Mouse (Mus musculus) liver, adult 2 months (tissue): Measurements from ENCODE around the gene Zyx. TPM values are rescaled to one million over a fixed set of nuclear protein-coding genes. Genes with fewer than 3 reads are reported as not detected.

Experiments used
- DNase-seq: peaks from one replicate; pipeline ENCODE4 v3.0.0-alpha.2; 2011; ENCODE audit warnings: low read depth, low spot score; ENCODE audit errors: extremely low read depth
- H3K27ac ChIP-seq: fragments of 200-500 bp; replicated peaks from 2 replicates; pipeline ENCODE4 v1.5.1; 2012; ENCODE audit warnings: low read depth, mild to moderate bottlenecking, control low read depth, inconsistent platforms, low read length; ENCODE audit not compliant: insufficient read depth
- H3K27me3 ChIP-seq: fragments of 200-500 bp; 2 replicates; pipeline ENCODE4 v1.6.1; 2012; ENCODE audit warnings: mild to moderate bottlenecking, moderate library complexity, low read length, inconsistent platforms; ENCODE audit not compliant: control insufficient read depth, insufficient read depth
- H3K36me3 ChIP-seq: fragments of 200-500 bp; 2 replicates; pipeline ENCODE4 v1.6.1; 2012; ENCODE audit warnings: low read length, inconsistent platforms; ENCODE audit not compliant: control insufficient read depth, insufficient read depth
- H3K4me1 ChIP-seq: fragments of 200-500 bp; 2 replicates; pipeline ENCODE4 v1.6.1; 2011; ENCODE audit warnings: low read length; ENCODE audit not compliant: control insufficient read depth, insufficient read depth
- H3K4me3 ChIP-seq: fragments of 200-500 bp; 2 replicates; pipeline ENCODE4 v1.5.1; 2011; ENCODE audit warnings: low read depth, mild to moderate bottlenecking, control low read depth, low read length, moderate library complexity; ENCODE audit not compliant: insufficient read depth
- H3K79me2 ChIP-seq: fragments of 200-500 bp; 2 replicates; pipeline ENCODE4 v1.6.1; 2012; ENCODE audit warnings: inconsistent platforms, mild to moderate bottlenecking, low read length, moderate library complexity; ENCODE audit not compliant: control insufficient read depth, insufficient read depth
- H3K9ac ChIP-seq: fragments of 200-500 bp; 2 replicates; pipeline ENCODE4 v1.6.1; 2012; ENCODE audit warnings: low read depth, mild to moderate bottlenecking, control low read depth, inconsistent platforms, low read length
- CTCF ChIP-seq: fragments of 200-500 bp; IDR thresholded peaks from 2 replicates; pipeline ENCODE4 v1.5.1; 2011; ENCODE audit warnings: low read depth, low read length, control low read depth
- POLR2A ChIP-seq: fragments of 200-500 bp; IDR thresholded peaks from 2 replicates; pipeline ENCODE4 v1.6.1; 2011; ENCODE audit warnings: low read length, control low read depth; ENCODE audit not compliant: insufficient read depth; ENCODE audit errors: extremely low read depth
- whole genome bisulfite sequencing: fragments of 180-500 bp; shearing (Covaris S2); methylation state at CpG from one replicate; pipeline ENCODE4 v1.1.7; 2018; 5-methylcytosine and 5-hydroxymethylcytosine counted together
- polyA plus RNA-seq: library from polyadenylated mRNA; depleted of rRNA; stranded (reverse); fragments of >200 nt; gene quantifications from 2 replicates; pipeline ENCODE4 v1.2.3, GENCODE M21; 2012
- total RNA-seq: library from RNA; depleted of rRNA; stranded (reverse); fragments of >200 nt; gene quantifications from 2 replicates; pipeline ENCODE4 v1.2.3, GENCODE M21; 2014

The Zyx gene
- total and polyA plus RNA-seq, 2 experiments = 6.4 to 49.8 TPM

GRCm38 (mm10) chr6:42376504-42377019, 27.1 kb downstream of the Zyx start:
- Histone ChIP-seq H3K9ac (no peak overlapping the region), H3K27me3 (no peaks in the 10 kb centered on the region), H3K4me1 (peaks cover 11% of the 10 kb centered on the region), H3K36me3 (no peaks in the 10 kb centered on the region), H3K27ac (no peak overlapping the region; the same call in 1 of the 2 replicates), H3K79me2 (peaks cover 7% of the 10 kb centered on the region; the same call in 1 of the 2 replicates), H3K4me3 (no peak overlapping the region)
- TF ChIP-seq POLR2A (no peak), CTCF (no peak)
- WGBS = 83% methylated on average over 6 of the region's 6 CpGs
- no peak for DNase-seq

- Histone ChIP-seq H3K27ac (no peak overlapping the region), H3K36me3 (no peaks in the 10 kb centered on the region), H3K79me2 (peaks cover 4% of the 10 kb centered on the region; the same call in 1 of the 2 replicates), H3K9ac (no peak overlapping the region), H3K4me3 (no peak overlapping the region), H3K4me1 (peaks cover 9% of the 10 kb centered on the region), H3K27me3 (no peaks in the 10 kb centered on the region)
- 89% methylated on average over 5 of the region's 5 CpGs for WGBS
- DNase-seq = no peak
- TF ChIP-seq POLR2A = no peak
- TF ChIP-seq CTCF = no peak
Observed at GRCm38 (mm10) chr6:42377280-42377679, 27.9 kb downstream of the Zyx start.

GRCm38 (mm10) chr6:42379551-42379950, 30.1 kb downstream of the Zyx start:
- WGBS = 83% methylated on average over 3 of the region's 3 CpGs
- H3K4me3 ChIP-seq = no peak overlapping the region
- H3K27me3 ChIP-seq = no peaks in the 10 kb centered on the region
- no peaks in the 10 kb centered on the region for H3K36me3 ChIP-seq
- H3K4me1 ChIP-seq = peaks cover 5% of the 10 kb centered on the region
- TF ChIP-seq CTCF = no peak
- TF ChIP-seq POLR2A = no peak
- no peak for DNase-seq
- H3K9ac ChIP-seq = no peak overlapping the region
- H3K27ac ChIP-seq = no peak overlapping the region
- no peaks in the 10 kb centered on the region for H3K79me2 ChIP-seq

GRCm38 (mm10) chr6:42380416-42381144, 31.1 kb downstream of the Zyx start:
- H3K9ac ChIP-seq = no peak overlapping the region
- WGBS = 43% methylated on average over 8 of the region's 8 CpGs
- no peak overlapping the region for H3K4me3 ChIP-seq
- H3K27ac ChIP-seq = no peak overlapping the region
- no peaks in the 10 kb centered on the region for H3K36me3 ChIP-seq
- H3K79me2 ChIP-seq = no peaks in the 10 kb centered on the region
- peaks cover 5% of the 10 kb centered on the region for H3K4me1 ChIP-seq
- TF ChIP-seq CTCF = peak; percentile 58; the same call in 1 of the 2 replicates
- TF ChIP-seq POLR2A = no peak
- peak; percentile 41 for DNase-seq
- H3K27me3 ChIP-seq = no peaks in the 10 kb centered on the region

GRCm38 (mm10) chr6:42381221-42381620, 31.8 kb downstream of the Zyx start:
- no peak overlapping the region for H3K9ac ChIP-seq
- TF ChIP-seq CTCF (no peak), POLR2A (no peak)
- H3K4me1 ChIP-seq = peaks cover 5% of the 10 kb centered on the region
- no peaks in the 10 kb centered on the region for H3K36me3 ChIP-seq
- DNase-seq = no peak
- no peaks in the 10 kb centered on the region for H3K79me2 ChIP-seq
- no peak overlapping the region for H3K27ac ChIP-seq
- no peak overlapping the region for H3K4me3 ChIP-seq
- H3K27me3 ChIP-seq = no peaks in the 10 kb centered on the region
- 80% methylated on average over 2 of the region's 2 CpGs for WGBS

- 72% methylated on average over 9 of the region's 9 CpGs for WGBS
- Histone ChIP-seq H3K4me3 (no peak overlapping the region), H3K27ac (peak overlapping the region; percentile 65), H3K27me3 (no peaks in the 10 kb centered on the region), H3K4me1 (peaks cover 5% of the 10 kb centered on the region), H3K9ac (peak overlapping the region; percentile 40; the same call in 1 of the 2 replicates), H3K79me2 (no peaks in the 10 kb centered on the region), H3K36me3 (no peaks in the 10 kb centered on the region)
- DNase-seq = peak; percentile 48
- TF ChIP-seq CTCF (no peak), POLR2A (no peak)
Observed at GRCm38 (mm10) chr6:42381916-42382381, 32.5 kb downstream of the Zyx start.
